Comparison of ENCODE assay signal across 9 mouse cellular contexts in the genomic region with DNA sequence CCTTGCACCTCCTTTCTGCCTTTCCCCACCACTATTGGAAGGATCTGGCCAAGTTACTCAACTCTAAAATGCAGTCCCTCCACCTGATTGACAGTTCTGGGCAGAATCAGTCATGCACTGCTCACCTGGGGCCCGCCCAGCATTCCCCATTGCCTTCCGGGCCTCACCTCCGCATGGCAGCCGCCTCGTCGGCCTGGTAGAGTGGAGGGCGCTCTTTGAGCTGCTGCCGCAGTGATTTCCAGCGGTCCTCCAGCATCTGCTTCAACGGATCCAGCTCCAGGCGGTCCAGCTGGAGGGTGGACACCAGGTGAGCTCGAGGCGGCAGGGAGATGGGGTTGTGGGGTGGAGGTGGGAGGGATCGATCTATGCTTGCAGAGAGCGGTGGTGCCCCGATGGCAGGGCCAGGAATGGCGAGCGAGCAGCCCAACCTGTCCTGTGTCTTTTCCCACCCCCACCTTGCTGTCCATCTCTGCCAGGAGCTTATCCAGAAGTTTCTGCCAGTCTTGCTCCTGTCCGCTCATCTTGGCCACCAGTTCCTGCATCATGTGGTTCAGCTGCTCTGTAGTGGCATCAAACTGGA. TPM values are rescaled to one million over a fixed set of nuclear protein-coding genes. Genes with fewer than 3 reads are reported as not detected.
DNase-seq lines count a peak whose midpoint lies in the region; ATAC-seq and TF ChIP-seq lines count a peak whose summit lies in the region.
"Had no signal": no experiment of that assay in that cellular context is flagged by ENCODE, and none has a peak within 500 bp of the region (broad histone marks: within the 10 kb centered on the region; RNA-seq: fewer than 3 reads in every experiment).

No protein-coding gene starts in this region.

- no peak overlapping the region for H3K4me2 ChIP-seq in kidney, postnatal 0 days (ENCODE audit: low read length)
- no peak overlapping the region for H3K4me2 ChIP-seq in embryonic facial prominence, embryonic 12.5 days (replicated peaks)
- H3K4me2 ChIP-seq in hindbrain, embryonic 13.5 days = no peak overlapping the region
- no peak overlapping the region for H3K4me2 ChIP-seq in midbrain, embryonic 15.5 days

- H3K9me3 ChIP-seq in kidney, postnatal 0 days (replicated peaks; ENCODE audit: low read length) = peaks cover 4% of the 10 kb centered on the region; the same call in 1 of the 2 replicates
- no peaks in the 10 kb centered on the region for H3K9me3 ChIP-seq in embryonic facial prominence, embryonic 12.5 days
- peaks cover 12% of the 10 kb centered on the region for H3K9me3 ChIP-seq in hindbrain, embryonic 13.5 days
- H3K9me3 ChIP-seq in midbrain, embryonic 15.5 days = no peaks in the 10 kb centered on the region

- no peak overlapping the region for H3K27ac ChIP-seq in kidney, postnatal 0 days
- H3K27ac ChIP-seq in embryonic facial prominence, embryonic 12.5 days = no peak overlapping the region
- H3K27ac ChIP-seq in hindbrain, embryonic 13.5 days = no peak overlapping the region
- H3K27ac ChIP-seq in midbrain, embryonic 15.5 days = no peak overlapping the region

- no peak for TF ChIP-seq CTCF in kidney, postnatal 0 days (IDR thresholded peaks at IDR 0.05; ENCODE audit: low read depth)

- DNase-seq in kidney, postnatal 0 days (ENCODE audit: low spot score) = no peak
- no peak for DNase-seq in kidney, postnatal 14 days
- DNase-seq in thymus, postnatal 36 days = no peak
- no peak for DNase-seq in embryo, embryonic 9.5 days (ENCODE audit: extremely low spot score)
- no peak for DNase-seq in urinary bladder, postnatal 36 days (ENCODE audit: low spot score in 2 of 2)

- H3K4me1 ChIP-seq in kidney, postnatal 0 days (replicated peaks; ENCODE audit: insufficient read depth, low read length) = peaks cover 6% of the 10 kb centered on the region; the same call in 1 of the 2 replicates
- 0 out of 2 replicates have a peak, but pooled peaks cover 10% of the 10 kb centered on the region for H3K4me1 ChIP-seq in embryonic facial prominence, embryonic 12.5 days
- peaks cover 24% of the 10 kb centered on the region for H3K4me1 ChIP-seq in hindbrain, embryonic 13.5 days (replicated peaks)
- peaks cover 3% of the 10 kb centered on the region for H3K4me1 ChIP-seq in midbrain, embryonic 15.5 days

- WGBS in kidney, postnatal 0 days = 20% methylated on average over 19 of the region's 19 CpGs
- WGBS in embryonic facial prominence, embryonic 12.5 days = 13% methylated on average over 19 of the region's 19 CpGs
- 16% methylated on average over 19 of the region's 19 CpGs for WGBS in hindbrain, embryonic 13.5 days
- WGBS in midbrain, embryonic 15.5 days = 17% methylated on average over 19 of the region's 19 CpGs

- ATAC-seq in kidney, postnatal 0 days (replicated peaks; ENCODE audit: low FRiP score, low read depth) = peak; percentile 19; the same call in 1 of the 2 replicates
- ATAC-seq in embryonic facial prominence, embryonic 12.5 days (ENCODE audit: insufficient number of reproducible peaks, insufficient read depth, low FRiP score, low TSS enrichment) = 0 out of 2 replicates have a peak, but pooled peaks have one; percentile 6
- peak; percentile 19; the same call in 1 of the 2 replicates for ATAC-seq in hindbrain, embryonic 13.5 days (ENCODE audit: low FRiP score)
- 0 out of 2 replicates have a peak, but pooled peaks have one; percentile 28 for ATAC-seq in midbrain, embryonic 15.5 days (replicated peaks)

- no peaks in the 10 kb centered on the region for H3K27me3 ChIP-seq in kidney, postnatal 0 days (ENCODE audit: insufficient read depth, low read length)
- H3K27me3 ChIP-seq in embryonic facial prominence, embryonic 12.5 days = peaks cover 23% of the 10 kb centered on the region
- peaks cover 23% of the 10 kb centered on the region for H3K27me3 ChIP-seq in hindbrain, embryonic 13.5 days
- H3K27me3 ChIP-seq in midbrain, embryonic 15.5 days (replicated peaks) = peaks cover 10% of the 10 kb centered on the region

- H3K4me3 ChIP-seq in kidney, postnatal 0 days (replicated peaks; ENCODE audit: low read depth, low read length) = no peak overlapping the region
- H3K4me3 ChIP-seq in embryonic facial prominence, embryonic 12.5 days = no peak overlapping the region
- H3K4me3 ChIP-seq in hindbrain, embryonic 13.5 days = no peak overlapping the region
- H3K4me3 ChIP-seq in midbrain, embryonic 15.5 days = no peak overlapping the region
- H3K4me3 ChIP-seq: myocyte had no signal

- H3K9ac ChIP-seq in kidney, postnatal 0 days (ENCODE audit: low read depth, low read length) = 0 out of 2 replicates have a peak overlapping the region, but pooled peaks have one; percentile 44
- no peak overlapping the region; the same call in 1 of the 2 replicates for H3K9ac ChIP-seq in embryonic facial prominence, embryonic 12.5 days
- peak overlapping the region; percentile 46; the same call in 1 of the 2 replicates for H3K9ac ChIP-seq in hindbrain, embryonic 13.5 days
- H3K9ac ChIP-seq in midbrain, embryonic 15.5 days = 0 out of 2 replicates have a peak overlapping the region, but pooled peaks have one; percentile 11

- H3K36me3 ChIP-seq in kidney, postnatal 0 days (ENCODE audit: insufficient read depth, low read length) = no peaks in the 10 kb centered on the region
- no peaks in the 10 kb centered on the region for H3K36me3 ChIP-seq in embryonic facial prominence, embryonic 12.5 days
- H3K36me3 ChIP-seq in hindbrain, embryonic 13.5 days = no peaks in the 10 kb centered on the region
- no peaks in the 10 kb centered on the region for H3K36me3 ChIP-seq in midbrain, embryonic 15.5 days (replicated peaks)

RNA-seq across cellular contexts. Expression of a gene that starts 12.5 kb away (rescaled TPM):
- 53.5 and 53.6 TPM in 2 replicates for polyA plus RNA-seq in kidney, postnatal 0 days (2015; fragmentation: Nextera tagmentation; extraction: Ambion mirVana)
- 32.3 and 44.1 TPM in 2 replicates for polyA plus RNA-seq in embryonic facial prominence, embryonic 12.5 days (2016; fragmentation: Nextera tagmentation; extraction: Ambion mirVana)
- 43.6 and 44.5 TPM in 2 replicates for polyA plus RNA-seq in hindbrain, embryonic 13.5 days (2015; fragmentation: Nextera tagmentation; extraction: Ambion mirVana)
- 40.9 and 44.2 TPM in 2 replicates for polyA plus RNA-seq in midbrain, embryonic 15.5 days (2015; fragmentation: Nextera tagmentation; extraction: Ambion mirVana)

RNA-seq across cellular contexts. Expression of a gene that starts 19.6 kb away (rescaled TPM):
- 0.24 and 0.32 TPM in 2 replicates for polyA plus RNA-seq in kidney, postnatal 0 days (2015; fragmentation: Nextera tagmentation; extraction: Ambion mirVana)
- polyA plus RNA-seq in embryonic facial prominence, embryonic 12.5 days (2016; fragmentation: Nextera tagmentation; extraction: Ambion mirVana) = 0.14 and 0.39 TPM in 2 replicates
- polyA plus RNA-seq in hindbrain, embryonic 13.5 days (2015; fragmentation: Nextera tagmentation; extraction: Ambion mirVana) = 0.19 and 0.42 TPM in 2 replicates
- polyA plus RNA-seq in midbrain, embryonic 15.5 days (2015; fragmentation: Nextera tagmentation; extraction: Ambion mirVana) = not detected in 2 replicates
- polyA plus RNA-seq: myocyte had no signal

RNA-seq across cellular contexts. Expression of a gene that starts 33.6 kb away (rescaled TPM):
- polyA plus RNA-seq in kidney, postnatal 0 days (2015; fragmentation: Nextera tagmentation; extraction: Ambion mirVana) = 7.4 and 8.1 TPM in 2 replicates
- 27.4 and 33.3 TPM in 2 replicates for polyA plus RNA-seq in embryonic facial prominence, embryonic 12.5 days (2016; fragmentation: Nextera tagmentation; extraction: Ambion mirVana)
- polyA plus RNA-seq in hindbrain, embryonic 13.5 days (2015; fragmentation: Nextera tagmentation; extraction: Ambion mirVana) = 35.0 and 39.6 TPM in 2 replicates
- polyA plus RNA-seq in midbrain, embryonic 15.5 days (2015; fragmentation: Nextera tagmentation; extraction: Ambion mirVana) = 66.1 and 68.0 TPM in 2 replicates

RNA-seq across cellular contexts. Expression of a gene that starts 47.6 kb away (rescaled TPM):
- 150 and 167 TPM in 2 replicates for polyA plus RNA-seq in kidney, postnatal 0 days (2015; fragmentation: Nextera tagmentation; extraction: Ambion mirVana)
- polyA plus RNA-seq in embryonic facial prominence, embryonic 12.5 days (2016; fragmentation: Nextera tagmentation; extraction: Ambion mirVana) = 197 and 211 TPM in 2 replicates
- polyA plus RNA-seq in hindbrain, embryonic 13.5 days (2015; fragmentation: Nextera tagmentation; extraction: Ambion mirVana) = 171 and 178 TPM in 2 replicates
- polyA plus RNA-seq in midbrain, embryonic 15.5 days (2015; fragmentation: Nextera tagmentation; extraction: Ambion mirVana) = 199 and 200 TPM in 2 replicates
